Mouse (Mus musculus) testis, adult 2 months (tissue): ENCODE results near the gene Fbxw10.

Experiments used
- CTCF ChIP-seq: fragments of 200-500 bp; IDR thresholded peaks from 2 replicates; pipeline ENCODE4 v1.5.1; 2012; ENCODE audit warnings: low read depth, mild to moderate bottlenecking, inconsistent platforms, low read length, moderate library complexity; ENCODE audit not compliant: control insufficient read depth, insufficient read depth, insufficient replicate concordance
- POLR2A ChIP-seq: fragments of 200-500 bp; IDR thresholded peaks from 2 replicates; pipeline ENCODE4 v1.6.1; 2012; ENCODE audit warnings: low read depth, mild to moderate bottlenecking, inconsistent platforms, low read length, moderate library complexity; ENCODE audit not compliant: control insufficient read depth

GRCm38 (mm10) chr11:62876445-62876844 lies 29.6 kb downstream of the Fbxw10 start:
- no peak for TF ChIP-seq CTCF
- no peak for TF ChIP-seq POLR2A
